Mouse (Mus musculus) CD4-positive, CD25-positive, alpha-beta regulatory T cell, adult 2 months (primary cell): ENCODE results near the gene Pex6.
A peak's percentile ranks its signal among the peaks of the same experiment; 100 is the strongest.
"Not testable (repeated sequence)": the region's sequence is repeated elsewhere in the genome, so short reads cannot be mapped to it uniquely, and the experiment has no call there.

ENCODE experiments used
- DNase-seq: peaks from one replicate; pipeline ENCODE4 v3.0.0-alpha.2; 2012; ENCODE audit warnings: low read depth, low spot score

Pex6 gene

DNA sequence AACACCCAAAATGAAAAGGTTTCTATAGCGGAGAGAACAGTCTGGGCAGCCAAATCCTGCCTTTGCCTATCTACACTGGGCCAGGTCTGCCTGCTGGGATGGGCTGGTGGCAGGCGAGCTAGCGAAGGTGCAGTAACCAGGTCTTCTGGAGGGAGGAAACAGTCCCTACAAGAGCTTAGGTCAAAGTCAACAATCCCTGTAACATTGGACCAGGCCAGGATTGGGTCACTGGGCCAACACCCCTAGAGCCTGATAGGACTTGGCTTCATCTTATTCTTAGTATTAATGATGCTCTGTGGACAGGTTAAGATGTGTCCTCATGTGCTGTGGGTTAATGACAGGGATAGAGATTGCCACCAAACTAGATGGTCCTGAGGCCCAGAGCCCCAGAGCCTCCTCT is 22.8 kb downstream of the Pex6 start:
- DNase-seq, result no peak

DNA sequence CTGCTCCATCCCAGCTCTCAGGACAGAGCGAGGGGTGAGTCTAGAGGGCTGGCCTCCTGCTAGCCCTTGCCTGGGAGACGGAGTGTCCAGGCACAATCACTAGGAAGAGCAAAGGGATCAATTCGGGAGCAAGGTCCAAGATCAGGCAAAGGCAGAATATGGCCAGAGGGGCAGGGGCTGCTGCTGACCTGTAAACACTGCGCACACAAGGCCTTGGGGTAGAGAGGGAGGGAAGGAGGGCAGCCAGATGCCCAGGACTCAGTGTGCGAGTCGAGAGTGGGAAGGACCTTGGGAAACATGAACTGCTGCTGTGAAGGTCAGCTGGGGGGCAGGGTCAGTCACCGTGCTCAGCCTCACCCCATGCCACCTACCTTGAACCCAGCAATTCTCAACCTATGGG is 24.0 kb downstream of the Pex6 start:
- DNase-seq, result no peak

DNA sequence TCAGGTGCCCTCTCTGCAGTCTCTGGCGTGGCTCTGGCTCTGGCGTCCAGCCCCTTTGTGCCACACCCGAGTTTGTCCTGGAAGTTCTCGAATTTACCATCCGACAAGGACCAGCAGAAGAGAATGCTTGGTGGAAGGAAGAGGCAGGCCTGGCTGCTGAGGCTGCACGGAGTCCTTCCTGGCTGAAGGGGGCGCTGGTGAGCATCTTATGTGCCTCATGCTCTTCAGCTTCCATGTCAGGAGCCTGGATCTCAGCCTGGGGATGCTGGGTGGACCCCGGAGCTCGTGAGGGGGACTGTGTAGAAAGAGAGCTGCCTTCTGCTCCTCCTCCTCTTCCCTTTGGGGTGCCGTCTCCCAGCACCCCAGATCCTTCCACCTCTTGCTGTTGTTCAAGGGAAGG is 24.9 kb downstream of the Pex6 start:
- peak; percentile 71 for DNase-seq

DNA sequence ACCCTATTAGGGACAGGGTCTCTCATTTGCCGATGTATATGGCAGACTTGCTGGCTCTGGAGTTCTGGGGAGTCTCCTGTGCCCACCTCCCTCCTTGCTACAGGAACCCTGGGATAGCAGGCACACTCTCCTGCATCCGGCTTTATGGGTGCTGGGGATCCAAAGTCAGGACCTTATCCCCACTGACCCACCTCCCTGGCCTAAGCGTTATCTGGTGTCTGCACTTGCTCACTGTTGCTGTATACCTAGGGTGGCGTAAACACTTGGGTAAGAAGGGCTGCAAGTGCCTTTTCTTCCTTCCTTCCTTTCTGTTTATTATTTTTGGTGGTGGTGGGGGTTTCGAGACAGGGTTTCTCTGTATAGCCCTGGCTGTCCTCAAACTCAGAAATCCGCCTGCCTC is 30.0 kb downstream of the Pex6 start:
- no peak for DNase-seq

- DNase-seq, result no peak
Observed at GRCm38 (mm10) chr17:46742986-46743385, 31.7 kb downstream of the Pex6 start.

- DNase-seq, result no peak
Observed at GRCm38 (mm10) chr17:46745506-46745905, 34.2 kb downstream of the Pex6 start.

GRCm38 (mm10) chr17:46747234-46747633 is 36.0 kb downstream of the Pex6 start:
- DNase-seq, result no peak

DNA sequence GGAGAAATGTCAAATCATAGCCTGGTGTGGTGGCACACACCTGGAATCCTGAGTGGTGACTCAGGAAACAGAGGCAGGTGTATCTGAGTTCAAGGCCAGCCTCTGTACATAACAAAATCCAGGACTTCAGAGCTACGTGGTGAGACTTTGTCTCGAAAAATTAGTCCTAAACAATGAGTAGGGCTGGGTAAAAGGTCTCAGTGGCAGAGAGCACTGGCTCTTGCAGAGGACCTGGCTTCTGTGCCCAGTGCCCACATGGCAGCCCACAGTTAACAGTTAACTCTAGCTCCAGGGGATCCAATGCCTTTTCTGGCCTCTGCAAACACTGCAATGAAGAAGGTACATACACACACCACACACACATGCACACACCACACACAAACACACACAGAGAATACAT is 36.5 kb downstream of the Pex6 start:
- no peak for DNase-seq

DNA sequence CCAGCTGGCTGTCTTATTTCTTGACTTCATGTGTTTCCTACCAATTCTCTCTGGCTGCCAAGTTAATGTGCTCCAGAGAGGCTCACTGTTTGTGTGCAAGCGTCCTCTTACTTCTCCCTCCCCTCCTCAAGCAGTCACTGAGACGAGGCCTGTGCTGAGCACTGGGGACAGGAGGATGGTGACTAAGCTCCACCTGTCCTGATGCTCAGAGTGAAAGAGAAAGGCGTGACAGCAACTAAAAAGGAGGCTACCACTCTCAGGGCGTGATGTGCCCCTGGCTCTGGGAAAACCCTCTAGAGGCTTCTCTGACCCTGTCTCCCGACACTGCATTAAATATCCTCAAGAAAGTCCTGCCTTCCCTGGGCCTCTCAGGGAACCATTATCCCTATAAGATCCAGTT is 38.0 kb downstream of the Pex6 start:
- DNase-seq, result no peak

- DNase-seq, result no peak
Observed at GRCm38 (mm10) chr17:46750580-46750979, 39.3 kb downstream of the Pex6 start.

DNA sequence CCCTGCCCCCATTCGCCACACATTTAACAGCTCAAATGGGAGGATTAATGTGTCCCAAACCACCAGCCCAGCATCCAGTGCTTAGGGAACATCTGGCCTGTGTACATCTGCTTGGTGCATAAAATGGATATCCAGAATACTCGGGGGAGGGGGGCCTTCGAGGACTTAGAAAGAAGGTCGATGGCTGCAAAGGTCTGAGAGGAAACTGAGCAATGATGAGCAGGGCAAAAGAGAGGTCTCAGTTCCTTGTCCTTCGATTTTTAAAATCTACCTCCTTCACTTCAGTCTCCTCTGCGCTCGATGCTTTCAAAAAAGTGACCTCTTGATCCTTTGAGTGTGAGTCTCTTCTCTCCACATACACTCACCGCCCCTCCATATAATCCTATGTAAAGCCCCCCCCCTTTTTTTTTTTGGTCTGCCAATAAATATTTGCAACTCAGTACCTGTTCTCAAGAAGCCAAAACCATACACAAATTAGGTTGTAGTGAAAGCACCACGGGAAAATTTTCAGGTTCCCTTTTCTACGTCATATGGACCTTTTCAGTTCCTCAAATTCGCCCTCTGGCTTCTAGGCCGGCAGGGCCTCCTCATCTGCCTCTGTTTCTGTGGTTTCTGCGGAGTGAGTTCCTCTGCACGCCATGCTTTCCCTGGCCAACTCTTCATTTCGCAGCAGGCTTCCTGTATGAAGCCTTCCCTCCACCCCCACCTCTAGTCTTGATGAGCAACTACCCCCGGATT is 40.0 kb downstream of the Pex6 start:
- peak; percentile 12 for DNase-seq

DNA sequence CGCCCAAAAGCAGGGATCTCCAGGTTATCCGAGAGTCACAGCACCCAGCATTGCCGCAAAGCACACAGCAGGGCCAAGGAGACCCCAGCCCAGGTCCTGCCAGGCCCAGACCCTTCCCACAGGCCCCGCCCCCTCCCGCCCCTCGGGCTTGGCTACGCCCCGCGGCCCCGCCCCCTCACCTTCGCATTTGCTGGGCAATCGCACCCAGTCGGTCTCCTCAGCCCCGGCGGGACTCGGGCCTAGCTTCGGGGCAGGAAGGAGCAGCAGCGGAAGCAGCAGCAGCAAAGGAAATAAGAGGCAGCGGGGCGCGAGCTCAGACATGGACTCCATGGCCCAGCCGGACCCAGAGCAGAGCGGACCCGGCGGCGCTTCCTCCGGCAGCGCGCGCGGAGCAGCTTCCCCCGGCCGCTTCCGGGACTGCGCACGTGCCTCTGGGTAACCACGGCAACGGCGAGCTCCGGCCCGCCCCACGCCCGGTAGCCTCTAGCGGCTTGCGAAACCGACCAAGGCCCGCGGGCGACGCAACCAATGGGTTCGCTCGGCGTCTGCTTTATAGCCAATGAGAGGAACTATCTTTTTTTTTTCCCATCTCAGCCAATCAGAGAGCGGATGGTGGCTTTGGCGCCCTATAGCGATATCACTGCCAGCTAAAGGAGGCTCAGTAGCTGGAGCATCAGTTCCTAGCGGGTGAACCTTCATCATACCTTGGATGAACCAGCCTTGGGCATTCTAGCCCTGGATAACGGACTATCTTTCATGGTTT is 40.7 kb downstream of the Pex6 start, which contains the start of gene Cnpy3:
Cnpy3 (minus strand) TSS at position 421 of the 763 bp plus-strand sequence.
- peak; percentile 100 for DNase-seq

DNA sequence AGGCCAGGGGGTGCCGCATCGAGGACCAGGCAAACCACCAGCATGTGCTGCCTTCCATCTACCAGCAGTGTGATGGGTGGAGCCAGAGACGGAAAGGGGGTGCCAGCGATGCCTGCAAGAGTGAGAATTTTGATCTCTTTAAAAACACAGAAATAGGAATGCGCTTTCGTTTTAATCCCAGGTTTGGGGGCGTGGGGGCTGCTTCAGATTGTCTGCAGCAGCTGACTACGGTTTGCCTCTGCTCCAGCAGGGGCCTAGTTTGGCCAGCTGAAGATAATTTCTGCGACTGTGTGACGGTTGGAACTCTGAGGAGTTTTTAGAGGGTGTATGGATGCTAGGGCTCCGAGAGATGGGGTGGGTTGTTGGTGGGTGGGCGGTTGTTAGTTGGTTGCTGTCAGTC is 47.5 kb downstream of the Pex6 start:
- no peak for DNase-seq

GRCm38 (mm10) chr17:46763544-46763943 is 52.3 kb downstream of the Pex6 start, which contains the start of gene Ptcra:
Gene Ptcra, minus strand, starts transcription at chr17:46763712.
- DNase-seq, result no peak

DNA sequence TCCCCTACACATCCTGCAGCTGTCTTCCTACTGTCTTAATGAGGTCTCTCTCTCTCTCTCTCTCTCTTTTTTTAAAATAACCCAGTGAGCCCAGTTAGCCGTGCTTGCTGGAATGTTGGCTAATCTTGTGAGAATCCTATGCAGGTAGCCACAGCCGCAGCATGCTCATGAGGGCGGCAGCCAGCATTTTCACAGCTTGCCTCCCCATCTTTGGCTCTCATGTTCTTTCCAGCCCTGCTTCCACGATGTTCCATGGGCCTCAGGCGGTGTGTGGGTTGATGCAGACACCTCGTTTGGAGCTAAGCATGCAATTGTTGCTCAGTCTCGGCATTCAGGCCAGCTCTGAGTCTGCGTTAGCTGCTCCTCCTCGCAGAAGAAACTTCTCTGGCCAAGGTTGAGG is 53.7 kb downstream of the Pex6 start:
- not testable (repeated sequence) for DNase-seq

DNA sequence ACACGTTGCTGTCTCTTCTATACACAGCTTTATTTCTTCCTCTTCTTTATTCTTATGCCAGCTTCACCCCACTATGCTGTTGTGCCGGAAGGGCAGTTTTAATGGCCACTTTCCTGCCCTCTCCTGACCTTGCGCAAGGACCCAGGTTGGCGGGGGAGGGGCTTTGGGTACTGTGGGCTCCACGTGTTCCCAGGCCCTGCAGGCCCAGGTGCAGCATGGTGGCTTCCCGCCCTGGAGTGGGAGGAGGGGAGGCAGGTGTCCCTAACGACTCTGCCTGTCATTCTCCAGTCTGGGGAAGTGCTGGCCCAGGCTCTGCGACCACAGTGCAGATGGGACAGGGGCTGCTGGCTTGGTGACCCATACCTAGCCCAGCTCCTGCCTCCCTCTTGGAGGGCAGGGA is 56.6 kb downstream of the Pex6 start:
- no peak for DNase-seq

GRCm38 (mm10) chr17:46770546-46770945 is 59.3 kb downstream of the Pex6 start:
- DNase-seq, result no peak

DNA sequence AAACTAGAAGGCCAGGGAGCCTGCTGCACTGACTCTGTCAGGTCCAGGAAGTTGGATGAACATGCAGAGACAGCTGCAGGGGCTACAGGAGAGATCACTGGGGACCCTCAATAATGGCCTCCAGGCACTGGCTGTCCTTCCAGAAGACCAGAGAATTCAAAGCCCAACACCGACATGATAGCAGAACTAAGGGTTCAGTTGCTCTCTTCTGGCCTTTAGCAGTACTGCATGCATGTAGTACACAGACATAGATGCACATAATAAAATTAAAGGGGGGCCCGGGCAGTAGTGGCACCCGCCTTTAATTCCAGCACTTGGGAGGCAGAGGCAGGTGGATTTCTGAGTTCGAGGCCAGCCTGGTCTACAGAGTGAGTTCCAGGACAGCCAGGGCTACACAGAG is 59.8 kb downstream of the Pex6 start:
- no peak for DNase-seq

DNA sequence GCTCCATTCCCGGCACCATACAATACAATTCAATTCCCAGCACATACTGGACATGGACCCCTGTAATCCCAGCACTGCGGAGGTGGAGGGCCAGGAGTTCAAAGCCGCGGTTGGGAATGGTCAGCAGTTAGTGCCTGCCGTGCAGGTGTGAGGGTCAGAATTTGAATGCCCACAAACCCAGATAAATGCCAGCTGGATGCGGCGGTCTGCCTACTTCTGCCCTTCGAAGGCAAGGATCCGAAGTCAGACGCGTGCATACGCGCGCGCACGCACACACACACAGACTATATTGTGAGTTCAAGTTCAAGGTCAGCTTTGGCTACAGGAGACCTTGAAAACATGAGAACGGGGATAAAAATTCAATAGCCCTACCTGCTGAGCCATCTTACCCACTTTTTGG is 60.4 kb downstream of the Pex6 start:
- DNase-seq, result no peak

DNA sequence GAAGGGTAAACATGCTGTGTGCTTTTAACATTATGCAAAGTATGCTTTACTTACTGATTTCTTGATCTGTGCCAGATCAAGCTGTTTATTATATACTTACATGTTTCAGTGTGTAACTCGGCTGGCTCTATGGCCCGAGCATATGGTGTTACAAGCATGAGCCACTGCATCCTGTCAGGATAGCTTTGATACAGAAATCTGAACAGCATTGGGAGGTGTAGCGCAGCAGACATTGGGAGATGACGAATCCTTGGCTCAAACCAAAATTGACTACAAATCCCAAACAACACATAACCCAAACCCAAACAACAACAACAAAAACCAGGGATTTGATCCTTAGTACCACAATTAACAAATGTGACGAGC is 60.8 kb downstream of the Pex6 start:
- no peak for DNase-seq

DNA sequence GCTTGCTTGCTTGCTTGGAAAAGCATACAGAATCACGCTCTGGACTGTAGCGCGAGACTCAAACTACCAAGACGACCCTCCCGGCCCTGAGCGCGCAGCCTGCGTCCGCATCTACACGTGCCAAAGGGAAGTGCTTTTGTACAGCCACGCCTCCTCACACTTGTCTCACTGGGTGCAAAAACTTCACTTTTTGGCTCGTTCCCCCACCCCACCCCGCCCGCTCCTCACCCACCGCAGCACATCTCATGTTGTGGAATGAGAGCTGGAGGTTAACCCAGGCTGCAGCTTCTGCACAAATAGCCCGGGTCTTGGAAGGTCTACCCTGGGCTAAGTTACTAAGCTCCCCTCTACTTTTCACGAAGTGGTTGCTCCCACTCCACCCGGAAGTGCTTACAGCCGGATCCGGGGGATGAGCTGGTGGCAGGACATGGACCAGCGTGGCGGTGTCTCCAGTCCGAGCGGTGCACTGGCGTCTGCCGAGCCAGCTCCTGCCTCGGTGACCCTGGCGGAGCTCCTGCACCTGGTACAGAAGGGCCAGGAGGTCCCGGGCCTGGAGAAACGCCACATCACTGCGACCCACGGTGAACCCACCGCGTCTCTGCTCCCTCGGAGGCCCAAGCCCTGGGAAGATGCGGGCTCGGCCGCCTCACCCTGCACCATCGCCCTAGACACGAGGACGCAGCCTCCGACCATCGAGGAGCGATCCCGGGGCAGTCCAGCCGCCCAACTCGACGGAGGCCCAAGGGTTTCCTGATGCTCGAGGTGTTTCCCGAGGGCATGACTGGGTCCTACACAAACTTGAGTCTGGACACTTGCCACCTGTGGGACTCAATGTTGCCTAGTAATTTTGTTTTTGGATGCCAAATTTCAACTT is 61.4 kb downstream of the Pex6 start, which contains the start of gene 2310039H08Rik:
2310039H08Rik (plus strand) TSS at position 232 of the 874 bp plus-strand sequence.
- peak; percentile 83 for DNase-seq
